Mouse (Mus musculus): ENCODE results near the gene Dnah3. TPM values are rescaled to one million over a fixed set of nuclear protein-coding genes. Genes with fewer than 3 reads are reported as not detected.

The Dnah3 gene
- 0.19 and 0.30 TPM in 2 replicates for polyA plus RNA-seq (2012; rRNA removed)

- Histone ChIP-seq H3K27me3 (replicated peaks; ENCODE audit: control insufficient read depth, insufficient read depth, low read length) (no peaks in the 10 kb centered on the region), H3K27ac (ENCODE audit: insufficient read depth, low read depth, low read length) (no peak within 1 kb of the TSS), H3K36me3 (ENCODE audit: control insufficient read depth, insufficient read depth, low read length) (no peaks in the 10 kb centered on the region), H3K4me3 (ENCODE audit: insufficient read depth, low read depth, low read length) (no peak within 1 kb of the TSS), H3K4me1 (ENCODE audit: control insufficient read depth, insufficient read depth, low read length) (no peaks in the 10 kb centered on the region)
- DNase-seq = no peak
- WGBS = 88% methylated on average over 6 of the region's 6 CpGs
- TF ChIP-seq CTCF (conservative IDR thresholded peaks at IDR 0.05; ENCODE audit: insufficient read depth, insufficient read length, low read depth, low read length) (no peak), POLR2A (IDR thresholded peaks at IDR 0.05; ENCODE audit: low read depth, low read length) (no peak)
Observed at GRCm38 (mm10) chr7:120095180-120095579, at the start of gene Dnah3. Gene Dnah3, minus strand, starts transcription at chr7:120095280.

GRCm38 (mm10) chr7:120142743-120143142 lies 47.7 kb upstream of the Dnah3 start:
- no peak for DNase-seq
- 86% methylated on average over 1 of the region's 1 CpGs for WGBS
- Histone ChIP-seq H3K36me3 (ENCODE audit: control insufficient read depth, insufficient read depth, low read length) (no peaks in the 10 kb centered on the region), H3K27ac (ENCODE audit: insufficient read depth, low read depth, low read length) (no peak overlapping the region), H3K4me1 (ENCODE audit: control insufficient read depth, insufficient read depth, low read length) (no peaks in the 10 kb centered on the region), H3K4me3 (ENCODE audit: insufficient read depth, low read depth, low read length) (no peak overlapping the region), H3K27me3 (replicated peaks; ENCODE audit: control insufficient read depth, insufficient read depth, low read length) (no peaks in the 10 kb centered on the region)
- TF ChIP-seq POLR2A (IDR thresholded peaks at IDR 0.05; ENCODE audit: low read depth, low read length) (no peak), CTCF (conservative IDR thresholded peaks at IDR 0.05; ENCODE audit: insufficient read depth, insufficient read length, low read depth, low read length) (no peak)

- DNase-seq = no peak
- Histone ChIP-seq H3K27me3 (replicated peaks; ENCODE audit: control insufficient read depth, insufficient read depth, low read length) (no peaks in the 10 kb centered on the region), H3K27ac (ENCODE audit: insufficient read depth, low read depth, low read length) (no peak overlapping the region), H3K4me3 (ENCODE audit: insufficient read depth, low read depth, low read length) (no peak overlapping the region), H3K36me3 (ENCODE audit: control insufficient read depth, insufficient read depth, low read length) (no peaks in the 10 kb centered on the region), H3K4me1 (ENCODE audit: control insufficient read depth, insufficient read depth, low read length) (no peaks in the 10 kb centered on the region)
- TF ChIP-seq CTCF (conservative IDR thresholded peaks at IDR 0.05; ENCODE audit: insufficient read depth, insufficient read length, low read depth, low read length) (no peak), POLR2A (IDR thresholded peaks at IDR 0.05; ENCODE audit: low read depth, low read length) (no peak)
- 56% methylated on average over 4 of the region's 4 CpGs for WGBS
Observed at GRCm38 (mm10) chr7:120128951-120129350, 33.9 kb upstream of the Dnah3 start.

- Histone ChIP-seq H3K27me3 (replicated peaks; ENCODE audit: control insufficient read depth, insufficient read depth, low read length) (no peaks in the 10 kb centered on the region), H3K4me3 (ENCODE audit: insufficient read depth, low read depth, low read length) (no peak overlapping the region), H3K4me1 (ENCODE audit: control insufficient read depth, insufficient read depth, low read length) (no peaks in the 10 kb centered on the region), H3K36me3 (ENCODE audit: control insufficient read depth, insufficient read depth, low read length) (no peaks in the 10 kb centered on the region), H3K27ac (ENCODE audit: insufficient read depth, low read depth, low read length) (no peak overlapping the region)
- no peak for TF ChIP-seq POLR2A (IDR thresholded peaks at IDR 0.05; ENCODE audit: low read depth, low read length)
- TF ChIP-seq CTCF (conservative IDR thresholded peaks at IDR 0.05; ENCODE audit: insufficient read depth, insufficient read length, low read depth, low read length) = no peak
- WGBS = 68% methylated on average over 4 of the region's 4 CpGs
- no peak for DNase-seq
Observed at GRCm38 (mm10) chr7:120127686-120128059, 32.6 kb upstream of the Dnah3 start.

- Histone ChIP-seq H3K4me3 (ENCODE audit: insufficient read depth, low read depth, low read length) (no peak overlapping the region), H3K36me3 (ENCODE audit: control insufficient read depth, insufficient read depth, low read length) (no peaks in the 10 kb centered on the region), H3K4me1 (ENCODE audit: control insufficient read depth, insufficient read depth, low read length) (no peaks in the 10 kb centered on the region), H3K27ac (ENCODE audit: insufficient read depth, low read depth, low read length) (no peak overlapping the region), H3K27me3 (replicated peaks; ENCODE audit: control insufficient read depth, insufficient read depth, low read length) (no peaks in the 10 kb centered on the region)
- no peak for DNase-seq
- TF ChIP-seq CTCF (conservative IDR thresholded peaks at IDR 0.05; ENCODE audit: insufficient read depth, insufficient read length, low read depth, low read length) (no peak), POLR2A (IDR thresholded peaks at IDR 0.05; ENCODE audit: low read depth, low read length) (no peak)
- WGBS = 46% methylated on average over 5 of the region's 5 CpGs
Observed at GRCm38 (mm10) chr7:120126976-120127685, 32.1 kb upstream of the Dnah3 start.

- no peak overlapping the region for H3K27ac ChIP-seq (ENCODE audit: insufficient read depth, low read depth, low read length)
- H3K27me3 ChIP-seq (replicated peaks; ENCODE audit: control insufficient read depth, insufficient read depth, low read length) = no peaks in the 10 kb centered on the region
- no peaks in the 10 kb centered on the region for H3K4me1 ChIP-seq (ENCODE audit: control insufficient read depth, insufficient read depth, low read length)
- 1% methylated on average over 3 of the region's 3 CpGs for WGBS
- H3K4me3 ChIP-seq (ENCODE audit: insufficient read depth, low read depth, low read length) = no peak overlapping the region
- no peaks in the 10 kb centered on the region; the same call in 1 of the 2 replicates for H3K36me3 ChIP-seq (ENCODE audit: control insufficient read depth, insufficient read depth, low read length)
- DNase-seq = peak; percentile 84
- peak; percentile 89 for TF ChIP-seq CTCF (conservative IDR thresholded peaks at IDR 0.05; ENCODE audit: insufficient read depth, insufficient read length, low read depth, low read length)
- no peak for TF ChIP-seq POLR2A (IDR thresholded peaks at IDR 0.05; ENCODE audit: low read depth, low read length)
Observed at GRCm38 (mm10) chr7:120124844-120125243, 29.8 kb upstream of the Dnah3 start.

GRCm38 (mm10) chr7:120123776-120124175 lies 28.7 kb upstream of the Dnah3 start:
- no peaks in the 10 kb centered on the region for H3K4me1 ChIP-seq (ENCODE audit: control insufficient read depth, insufficient read depth, low read length)
- DNase-seq = peak; percentile 17
- no peaks in the 10 kb centered on the region; the same call in 1 of the 2 replicates for H3K36me3 ChIP-seq (ENCODE audit: control insufficient read depth, insufficient read depth, low read length)
- TF ChIP-seq CTCF (conservative IDR thresholded peaks at IDR 0.05; ENCODE audit: insufficient read depth, insufficient read length, low read depth, low read length) = no peak
- no peak overlapping the region for H3K27ac ChIP-seq (ENCODE audit: insufficient read depth, low read depth, low read length)
- no peaks in the 10 kb centered on the region for H3K27me3 ChIP-seq (replicated peaks; ENCODE audit: control insufficient read depth, insufficient read depth, low read length)
- H3K4me3 ChIP-seq (ENCODE audit: insufficient read depth, low read depth, low read length) = no peak overlapping the region
- 75% methylated on average over 4 of the region's 4 CpGs for WGBS

Data from kidney, adult 2 months (tissue).